19 mouse cellular contexts compared by ENCODE assay signal in the genomic region with DNA sequence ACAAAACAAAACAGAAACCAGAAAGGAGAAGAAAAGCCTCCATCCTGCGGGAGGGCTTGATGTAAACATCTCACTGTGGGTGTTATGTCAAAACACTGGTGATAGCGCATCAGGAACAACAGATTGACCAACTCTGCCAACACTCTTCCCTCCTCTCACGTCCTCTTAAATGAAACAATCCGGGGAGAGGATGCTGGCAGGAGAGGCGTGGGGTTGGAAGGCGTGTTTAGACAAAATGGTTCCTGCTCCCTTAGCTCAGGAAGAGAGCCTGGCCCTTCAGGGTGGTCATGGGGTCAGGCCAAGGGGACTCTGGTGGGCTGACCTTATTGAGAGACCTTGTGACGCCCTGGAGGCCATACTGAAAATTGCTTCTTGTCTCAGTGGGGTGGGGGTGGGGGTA.
DNase-seq lines count a peak whose midpoint lies in the region; ATAC-seq and TF ChIP-seq lines count a peak whose summit lies in the region.
"Had no signal": no experiment of that assay in that cellular context is flagged by ENCODE, and none has a peak within 500 bp of the region (broad histone marks: within the 10 kb centered on the region; RNA-seq: fewer than 3 reads in every experiment).

No protein-coding gene starts in this region.

- peaks cover 25% of the 10 kb centered on the region for H3K4me1 ChIP-seq in heart, embryonic 13.5 days
- H3K4me1 ChIP-seq in G1E (ENCODE audit: insufficient read depth, low read depth, low read length): peaks cover 49% of the 10 kb centered on the region
- H3K4me1 ChIP-seq in lung, adult 2 months (ENCODE audit: control insufficient read depth, insufficient read depth, low read length): peaks cover 19% of the 10 kb centered on the region
- H3K4me1 ChIP-seq: limb, embryonic 10.5 days; midbrain, embryonic 15.5 days; neural tube, embryonic 12.5 days; stomach, embryonic 15.5 days had no signal

- H3K4me3 ChIP-seq in heart, embryonic 13.5 days: no peak overlapping the region
- H3K4me3 ChIP-seq in G1E (ENCODE audit: low read depth, low read length): peak overlapping the region; percentile 53
- H3K4me3 ChIP-seq in lung, adult 2 months (replicated peaks; ENCODE audit: extremely low read depth, low read depth, low read length): no peak overlapping the region
- H3K4me3 ChIP-seq: heart, embryonic 15.5 days; limb, embryonic 10.5 days; midbrain, embryonic 15.5 days; neural tube, embryonic 12.5 days; stomach, embryonic 15.5 days had no signal

- H3K4me2 ChIP-seq in heart, embryonic 13.5 days: no peak overlapping the region
- H3K4me2 ChIP-seq: heart, embryonic 15.5 days; hindbrain, embryonic 14.5 days; midbrain, embryonic 15.5 days; neural tube, embryonic 12.5 days; stomach, embryonic 15.5 days had no signal

- peaks cover 10% of the 10 kb centered on the region; the same call in 1 of the 2 replicates for H3K36me3 ChIP-seq in heart, embryonic 13.5 days
- H3K36me3 ChIP-seq in G1E (replicated peaks): no peaks in the 10 kb centered on the region
- H3K36me3 ChIP-seq: heart, embryonic 15.5 days; limb, embryonic 10.5 days; midbrain, embryonic 15.5 days; neural tube, embryonic 12.5 days; stomach, embryonic 15.5 days had no signal

- peak overlapping the region; percentile 24; the same call in 1 of the 2 replicates for H3K27ac ChIP-seq in heart, embryonic 13.5 days (replicated peaks)
- H3K27ac ChIP-seq: hindbrain, embryonic 14.5 days; limb, embryonic 10.5 days; liver, embryonic 14.5 days; midbrain, embryonic 15.5 days; neural tube, embryonic 12.5 days; stomach, embryonic 15.5 days had no signal

- TF ChIP-seq POLR2A in lung, adult 2 months (IDR thresholded peaks at IDR 0.05; ENCODE audit: borderline replicate concordance, extremely low read depth, low read depth, low read length): no peak

- no peak for ATAC-seq in heart, embryonic 13.5 days (ENCODE audit: extremely low read depth, insufficient number of reproducible peaks, low FRiP score, low TSS enrichment)
- ATAC-seq in G1E (ENCODE audit: extremely low read depth, insufficient number of reproducible peaks, low FRiP score, poor library complexity, severe bottlenecking): no peak
- ATAC-seq in megakaryocyte, adult 5-6 weeks (ENCODE audit: poor library complexity, severe bottlenecking): peak; percentile 98
- ATAC-seq: forebrain, embryonic 16.5 days; midbrain, embryonic 15.5 days had no signal

- TF ChIP-seq CTCF in G1E (IDR thresholded peaks at IDR 0.05; ENCODE audit: low read depth, low read length): no peak
- TF ChIP-seq CTCF in lung, adult 2 months (IDR thresholded peaks at IDR 0.05; ENCODE audit: insufficient read depth, low read length): no peak

- intact Hi-C loops in heart, postnatal 14 days (cut with DNase I): no loop called here

- H3K27me3 ChIP-seq in heart, embryonic 13.5 days (replicated peaks): no peaks in the 10 kb centered on the region
- no peaks in the 10 kb centered on the region for H3K27me3 ChIP-seq in G1E (ENCODE audit: insufficient read depth, low read length)
- H3K27me3 ChIP-seq: heart, embryonic 15.5 days; midbrain, embryonic 15.5 days; neural tube, embryonic 12.5 days; stomach, embryonic 15.5 days had no signal

- H3K9me3 ChIP-seq in heart, embryonic 13.5 days: no peaks in the 10 kb centered on the region
- H3K9me3 ChIP-seq in G1E (replicated peaks): no peaks in the 10 kb centered on the region
- H3K9me3 ChIP-seq: heart, embryonic 15.5 days; limb, embryonic 10.5 days; midbrain, embryonic 15.5 days; neural tube, embryonic 12.5 days; stomach, embryonic 15.5 days had no signal

- 77% methylated on average over 7 of the region's 7 CpGs for WGBS in heart, embryonic 13.5 days
- 45% methylated on average over 7 of the region's 7 CpGs for WGBS in lung, adult 2 months

- DNase-seq in heart, postnatal 14 days: no peak
- no peak for DNase-seq in G1E (ENCODE audit: low spot score)
- peak; percentile 23 for DNase-seq in lung, adult 2 months
- no peak for DNase-seq in kidney, adult 11 months
- no peak for DNase-seq in left cerebral cortex, adult 11 months (ENCODE audit: low spot score)
- DNase-seq in left cerebral cortex, adult 18-20 months (ENCODE audit: low spot score in 2 of 2): no peak
- DNase-seq: cerebellum, adult 8-10 months; embryo, embryonic 11 days; kidney, adult 2 months had no signal

- no peak overlapping the region for H3K9ac ChIP-seq in heart, embryonic 13.5 days
- H3K9ac ChIP-seq: heart, embryonic 15.5 days; hindbrain, embryonic 14.5 days; liver, embryonic 14.5 days; midbrain, embryonic 15.5 days; neural tube, embryonic 12.5 days; stomach, embryonic 15.5 days had no signal
